Mouse (Mus musculus) lung, postnatal 4 days (tissue): Measurements from ENCODE around the gene Wfdc15b.
"Not testable (repeated sequence)": the region's sequence is repeated elsewhere in the genome, so short reads cannot be mapped to it uniquely, and the experiment has no call there.

Source experiments
- DNase-seq, 2 experiments: peaks; one replicate each; pipeline ENCODE4 v3.0.0; 2021

Wfdc15b gene

DNA sequence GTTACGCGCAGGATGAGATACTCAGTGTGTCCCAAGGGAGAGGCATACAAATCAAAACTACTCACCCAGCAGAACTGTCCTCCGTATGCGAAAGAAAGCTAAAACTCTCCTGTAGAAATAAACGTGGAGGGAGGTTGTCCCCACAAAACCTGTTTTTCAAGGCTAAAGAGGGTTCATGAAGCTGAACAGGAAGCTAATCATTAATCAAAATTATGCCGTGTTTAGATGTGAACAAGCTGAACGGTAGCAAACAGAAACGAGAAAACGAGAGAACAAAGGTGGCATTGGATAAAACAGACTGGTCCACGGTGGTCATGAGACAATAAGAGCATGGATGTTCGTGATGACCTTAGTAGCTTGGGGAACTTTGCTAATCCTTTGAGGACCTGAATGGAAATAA lies at the start of gene Wfdc15b:
Gene Wfdc15b (minus strand): TSS at position 139 of the 400 bp plus-strand sequence.
- DNase-seq, result no peak

DNA sequence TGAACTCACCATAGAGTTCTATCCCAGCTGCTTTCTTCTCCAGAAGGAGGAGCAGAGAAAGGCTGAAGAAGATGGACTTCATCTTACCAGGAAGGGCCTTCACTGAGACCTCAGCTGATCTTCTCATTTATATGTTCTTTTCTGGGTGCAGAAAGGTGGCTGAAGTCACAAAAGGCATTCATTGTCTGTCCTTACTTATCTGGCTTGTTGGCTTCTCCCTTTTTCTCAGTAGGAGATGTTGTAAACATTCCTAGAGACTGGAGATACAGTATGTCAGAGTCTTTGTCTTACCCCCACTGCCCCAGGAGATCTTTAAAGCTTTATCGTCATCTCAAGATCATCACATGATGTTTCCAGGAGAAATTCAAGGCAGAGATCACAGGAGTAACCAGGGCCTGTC lies 35.1 kb upstream of the Wfdc15b start, which contains the start of gene Svs3b:
Gene Svs3b (minus strand): TSS at position 101 of the 400 bp plus-strand sequence.
- not testable (repeated sequence) for DNase-seq

DNA sequence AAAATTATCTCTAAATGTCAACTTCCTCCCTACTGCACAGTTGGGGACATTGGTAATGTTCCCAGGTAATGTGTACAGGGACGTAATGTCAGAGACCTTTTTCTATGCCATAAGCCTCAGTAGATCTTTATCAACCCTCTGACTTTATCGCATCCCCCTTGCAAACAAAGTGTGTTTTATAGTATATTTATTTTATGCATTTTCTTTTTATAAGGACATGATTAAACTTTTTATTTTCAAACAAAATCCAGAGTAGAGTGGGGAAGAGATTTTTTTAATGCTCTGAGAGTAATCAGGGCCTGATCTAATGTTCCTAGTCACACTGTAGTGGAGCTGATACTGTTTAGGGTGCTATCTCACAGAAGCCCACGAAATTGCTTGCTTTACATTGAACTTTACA lies 16.9 kb upstream of the Wfdc15b start, which contains the start of gene Svs2:
Gene Svs2 (minus strand): TSS at position 101 of the 400 bp plus-strand sequence.
- no peak for DNase-seq

DNA sequence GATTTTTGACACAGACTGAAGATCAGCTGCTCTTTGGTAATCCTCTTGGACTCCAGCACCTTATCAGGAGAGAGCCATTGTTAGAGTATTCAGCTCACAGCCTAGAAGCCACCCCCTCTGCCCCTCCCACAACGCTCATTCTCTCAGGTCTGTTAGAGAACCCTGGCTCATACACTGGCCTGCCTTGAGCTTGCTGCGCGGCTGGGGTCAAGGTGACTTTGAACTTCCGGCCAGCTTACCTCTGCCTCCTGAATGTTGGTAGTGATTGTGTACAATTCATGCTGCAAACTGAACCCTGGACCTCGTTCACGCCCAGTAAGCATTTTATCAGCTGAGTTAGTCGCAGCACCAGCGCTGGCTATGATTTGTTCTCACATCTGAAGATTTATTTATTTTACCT lies 11.2 kb upstream of the Wfdc15b start:
- DNase-seq, result no peak

DNA sequence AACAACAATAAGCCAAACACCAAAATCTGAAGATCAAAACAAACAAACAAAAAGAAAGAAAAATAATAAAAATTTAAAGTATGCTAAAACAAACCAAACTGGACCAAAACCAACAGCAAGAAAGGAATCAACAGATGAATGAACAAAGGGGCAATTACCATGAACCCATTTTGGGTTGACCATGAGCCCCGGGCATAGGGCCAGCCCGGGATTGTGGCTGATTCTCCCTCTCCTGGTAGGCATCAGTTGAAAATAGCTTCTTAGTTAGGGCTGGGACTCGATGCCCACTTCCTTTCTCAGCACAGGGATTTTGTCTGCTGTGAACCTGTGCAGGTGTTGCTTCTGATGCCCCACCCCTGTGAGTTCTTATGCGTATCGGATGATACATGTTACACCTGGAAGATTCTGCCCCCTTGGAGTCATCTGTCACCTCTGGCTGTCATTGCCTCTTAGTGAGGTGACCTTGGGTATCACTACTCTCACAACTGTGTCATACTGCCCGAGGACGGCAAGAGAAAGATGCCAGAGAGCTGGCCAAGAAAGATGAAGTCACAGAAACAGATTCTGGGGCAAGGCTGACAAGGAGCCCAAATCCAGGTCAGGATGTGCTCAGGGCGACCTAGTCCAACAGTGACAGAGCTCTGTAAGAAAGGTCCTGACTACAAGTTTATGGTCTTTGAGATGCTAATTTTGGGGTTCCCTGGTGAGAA lies 7.1 kb upstream of the Wfdc15b start:
- DNase-seq, result no peak

DNA sequence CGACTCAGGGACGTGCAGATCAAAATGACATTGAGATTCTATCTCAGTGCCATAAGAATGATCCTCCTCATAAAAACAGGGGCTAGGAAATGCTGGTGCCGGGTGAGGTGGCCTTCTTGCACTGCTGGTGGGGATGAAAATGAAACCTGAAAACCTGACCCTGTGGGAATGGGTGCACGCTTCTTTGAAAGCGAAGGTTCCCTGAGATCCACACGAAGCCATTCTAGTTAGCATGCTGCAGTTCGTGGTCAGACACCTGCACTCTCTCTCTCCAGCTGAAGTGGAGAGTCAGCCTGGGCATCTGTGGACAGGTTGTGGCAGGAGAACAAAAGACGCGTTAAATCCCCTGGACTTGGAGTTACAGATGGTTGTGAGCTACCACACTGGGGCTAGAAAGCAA lies 2.2 kb downstream of the Wfdc15b start:
- no peak for DNase-seq

DNA sequence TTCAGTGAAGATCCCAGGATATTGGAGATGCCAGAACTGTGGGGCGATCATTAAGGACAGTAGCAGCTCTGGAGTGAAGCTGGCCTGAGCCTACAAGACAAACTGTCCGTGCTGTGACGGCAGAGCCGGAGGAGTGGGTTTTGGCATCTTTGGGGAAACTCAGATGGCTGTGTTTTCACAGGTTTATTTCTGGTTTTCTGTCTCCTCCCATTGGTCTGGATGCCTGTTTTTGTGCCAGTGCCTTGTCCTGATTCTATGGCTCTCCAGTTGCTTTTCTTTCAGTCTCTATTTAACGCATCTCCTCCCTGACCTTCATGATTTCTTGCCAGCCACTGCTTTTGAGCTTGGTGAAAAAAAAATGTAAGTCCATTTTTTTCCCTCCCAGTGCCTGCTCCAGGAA lies 8.7 kb downstream of the Wfdc15b start:
- no peak for DNase-seq

DNA sequence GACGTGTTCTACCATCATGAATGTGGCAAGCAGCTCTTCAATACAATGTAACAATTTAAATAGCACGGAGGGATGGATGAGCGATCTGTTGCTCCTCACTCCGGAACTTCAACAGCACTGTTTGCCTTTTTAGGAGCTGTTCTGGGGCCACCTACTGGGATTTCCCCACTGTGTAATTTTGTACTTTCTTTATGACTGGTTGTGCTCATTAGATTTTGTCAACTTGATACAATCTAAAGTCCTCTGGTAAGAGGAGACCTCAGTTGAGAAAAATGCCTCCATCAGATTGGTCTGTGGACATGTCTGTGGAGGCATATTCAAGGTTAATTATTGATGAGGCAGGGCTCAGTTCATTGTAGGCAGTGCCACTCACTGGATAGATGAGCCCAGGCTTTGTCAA lies 10.6 kb downstream of the Wfdc15b start:
- no peak for DNase-seq

DNA sequence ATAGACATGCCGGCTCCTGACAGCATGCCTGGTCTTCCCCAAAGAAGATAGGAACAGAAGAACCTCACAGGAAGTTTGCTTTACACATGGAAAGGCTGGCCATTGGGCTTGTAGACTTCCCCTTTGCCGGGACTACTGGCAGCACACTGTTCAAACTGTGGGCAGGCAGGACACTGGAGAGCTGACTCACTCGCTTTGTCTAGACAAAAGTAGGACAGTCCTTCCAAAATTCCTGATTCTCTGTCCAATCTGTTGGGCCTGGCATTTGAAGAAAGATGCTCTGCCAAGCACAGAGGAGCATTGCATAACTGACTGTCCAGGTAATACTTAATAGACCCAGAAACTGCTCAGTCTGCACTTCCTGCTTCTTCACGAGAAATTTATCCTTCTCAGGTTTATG lies 14.8 kb downstream of the Wfdc15b start:
- DNase-seq, result no peak

DNA sequence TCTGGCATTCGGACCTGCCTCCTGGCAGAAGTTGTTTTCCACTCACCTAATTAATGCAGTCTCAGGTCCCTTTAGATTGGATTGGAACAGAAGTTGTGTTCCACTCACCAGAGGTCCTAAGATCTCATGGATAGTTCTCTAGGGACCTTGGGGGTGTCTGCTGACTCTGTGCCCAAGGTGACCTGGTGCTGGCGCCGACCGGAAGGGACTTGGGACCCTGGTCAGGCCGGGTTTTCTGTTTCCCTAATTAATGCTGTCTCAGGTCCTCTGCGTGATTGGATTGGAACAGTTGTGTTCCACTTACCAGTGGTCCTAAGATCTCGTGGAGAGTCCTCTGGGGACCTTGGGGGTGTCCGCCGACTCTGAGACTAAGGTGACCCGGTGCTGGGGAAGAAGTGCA lies 15.4 kb downstream of the Wfdc15b start:
- DNase-seq, result not testable (repeated sequence)

DNA sequence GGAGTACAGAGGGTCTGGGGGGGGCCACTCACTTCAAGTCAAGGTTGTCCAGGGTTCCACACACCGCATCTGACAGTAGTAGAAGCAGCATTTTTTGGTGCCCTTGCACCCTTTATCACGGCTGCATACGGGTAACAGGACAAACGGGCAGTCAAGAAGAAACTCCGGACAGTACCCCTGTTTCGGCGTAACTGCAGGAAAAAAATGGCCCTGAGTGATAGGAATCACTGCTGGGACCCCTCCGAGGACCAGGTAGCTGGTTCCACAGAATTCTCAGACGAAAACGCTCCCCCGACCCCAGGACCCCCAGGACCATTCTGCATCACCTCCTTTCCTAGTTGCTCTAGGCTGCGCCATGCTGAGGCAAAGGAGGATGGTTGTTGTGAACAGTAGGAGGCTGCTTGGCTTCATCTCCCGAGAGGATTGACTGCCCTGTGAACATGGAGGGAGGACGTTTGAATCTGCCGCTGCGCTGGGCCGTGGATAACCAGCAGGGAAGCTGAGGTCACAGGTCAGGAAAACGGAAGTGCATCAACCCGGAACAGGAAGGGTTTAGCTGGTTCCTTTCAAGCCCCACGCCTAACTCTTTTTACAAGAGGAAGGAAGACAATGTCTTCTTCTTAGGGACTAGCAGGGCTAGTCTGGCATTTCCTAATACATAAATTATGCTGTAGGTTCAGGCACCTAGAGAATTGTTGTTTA lies 21.7 kb downstream of the Wfdc15b start, which contains the start of gene Wfdc15a:
Gene Wfdc15a (minus strand): TSS at position 505 of the 702 bp plus-strand sequence.
- DNase-seq, result no peak

DNA sequence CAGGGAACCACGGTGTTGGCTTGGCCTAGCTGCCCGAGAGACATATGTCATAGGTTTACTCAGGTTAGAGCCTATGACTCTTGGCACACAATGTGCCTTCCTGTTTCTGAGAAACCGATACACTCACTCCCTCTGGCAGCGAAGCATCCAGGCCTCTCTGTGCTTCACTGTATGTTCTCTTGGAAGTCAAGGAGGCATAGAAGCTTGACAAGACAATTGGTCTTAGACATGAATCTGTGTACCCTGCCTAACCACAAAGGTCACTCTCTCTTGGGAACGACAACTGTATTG lies 24.8 kb downstream of the Wfdc15b start:
- DNase-seq, result no peak

DNA sequence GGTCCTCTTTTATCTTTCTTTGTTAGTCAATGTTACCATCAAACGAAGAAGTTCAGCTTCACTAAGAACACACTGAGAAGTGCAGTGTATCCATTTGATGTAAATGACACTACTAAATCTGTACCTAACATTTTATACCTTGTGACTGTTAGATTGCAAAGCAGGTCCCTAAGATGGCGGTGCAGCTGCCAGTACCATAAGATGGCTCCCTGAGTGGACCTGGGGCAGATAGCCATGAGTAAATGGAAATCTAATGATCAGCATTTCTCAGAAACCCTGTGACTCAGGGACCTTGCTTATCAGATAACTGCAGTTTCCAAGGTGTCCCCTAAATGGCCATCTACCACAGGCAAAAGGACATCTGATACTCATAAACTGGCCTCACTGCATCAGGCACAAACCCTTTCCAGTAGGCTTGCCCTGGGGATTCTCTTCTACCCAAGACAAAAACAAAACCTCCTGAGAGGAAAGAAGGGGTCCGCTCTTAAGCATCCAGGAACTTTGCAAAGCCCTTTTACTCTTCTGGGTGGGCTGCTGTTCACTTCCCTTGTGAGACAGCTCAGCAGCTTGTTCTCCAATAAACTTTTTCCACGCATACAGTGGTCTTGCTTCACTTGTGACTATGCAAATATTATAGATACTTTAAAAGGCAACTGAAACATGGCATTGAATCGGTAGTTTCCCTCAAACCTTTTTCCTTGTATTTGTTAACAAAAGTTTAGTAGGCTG lies 25.3 kb downstream of the Wfdc15b start:
- no peak for DNase-seq

DNA sequence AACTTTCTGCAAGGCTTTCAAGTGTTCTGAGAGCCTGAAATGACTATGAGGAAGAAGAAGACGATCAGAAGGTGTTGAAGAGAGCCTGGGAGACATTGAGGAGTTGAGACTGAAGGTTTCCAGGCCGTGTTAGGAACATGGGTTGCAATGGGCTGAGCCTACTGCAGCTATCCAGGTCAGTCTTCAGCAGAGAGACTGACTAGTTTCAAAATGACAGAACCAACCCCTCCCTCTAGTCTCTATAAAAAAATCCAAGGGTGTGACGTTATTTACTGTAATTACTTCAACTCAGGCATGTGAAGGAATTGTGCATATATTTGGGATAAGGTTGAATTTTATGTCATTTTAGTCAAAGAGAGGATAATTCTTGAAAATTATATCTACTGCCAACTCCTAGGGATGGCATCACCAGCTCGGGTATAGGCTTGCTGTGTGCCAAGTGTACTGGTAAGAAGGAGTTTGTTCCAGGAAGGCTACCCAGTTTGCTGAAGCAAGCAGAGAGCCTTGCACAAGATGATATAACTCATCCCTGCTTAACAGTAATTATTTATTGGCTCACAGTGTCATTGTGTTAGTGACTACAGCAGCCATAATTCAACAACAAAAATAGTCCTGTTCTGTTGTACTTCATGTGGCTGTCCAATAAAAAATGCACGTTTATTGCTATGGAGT lies 26.4 kb downstream of the Wfdc15b start:
- no peak for DNase-seq

DNA sequence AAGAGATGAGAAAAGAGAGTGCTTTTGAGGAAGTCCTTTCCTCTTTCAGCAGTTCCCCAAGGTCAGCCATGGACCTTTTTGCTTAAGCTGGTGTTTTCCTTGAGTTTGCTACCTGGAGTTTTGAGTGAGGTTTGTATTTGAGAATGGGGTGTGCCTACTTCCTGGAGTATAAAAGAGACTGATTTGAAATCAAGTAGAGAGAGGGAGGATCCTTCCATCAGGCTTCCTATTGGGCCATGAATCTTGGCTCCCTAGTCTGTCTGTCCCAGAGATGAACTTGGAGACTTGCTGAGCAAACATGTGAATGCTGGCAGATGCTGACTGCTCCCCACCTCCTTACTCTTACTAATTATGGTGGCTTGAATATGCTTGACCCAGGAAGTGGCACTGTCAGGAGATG lies 29.2 kb downstream of the Wfdc15b start:
- DNase-seq, result no peak

DNA sequence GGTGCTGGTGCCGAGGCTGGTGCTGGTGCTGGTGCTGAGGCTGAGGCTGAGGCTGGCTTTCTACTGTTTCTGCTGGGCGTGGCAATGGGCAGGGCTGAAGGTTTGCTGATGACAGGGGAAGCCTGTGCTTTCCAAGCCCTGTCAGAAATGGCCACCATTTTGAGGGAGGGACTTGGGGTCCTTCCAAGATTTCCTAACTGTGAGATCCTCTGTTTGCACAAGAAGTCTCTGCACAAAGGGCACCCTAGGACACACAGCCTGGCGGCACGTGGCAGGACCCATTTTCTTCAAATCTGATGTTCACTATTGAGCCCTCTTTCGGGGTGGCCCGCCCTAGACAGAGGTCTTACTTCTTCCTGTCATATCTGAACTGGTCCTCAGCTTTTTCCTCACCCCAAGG lies 30.9 kb downstream of the Wfdc15b start, which contains the start of gene Wfdc12:
Gene Wfdc12 (minus strand): TSS at position 33 of the 400 bp plus-strand sequence.
- no peak for DNase-seq

DNA sequence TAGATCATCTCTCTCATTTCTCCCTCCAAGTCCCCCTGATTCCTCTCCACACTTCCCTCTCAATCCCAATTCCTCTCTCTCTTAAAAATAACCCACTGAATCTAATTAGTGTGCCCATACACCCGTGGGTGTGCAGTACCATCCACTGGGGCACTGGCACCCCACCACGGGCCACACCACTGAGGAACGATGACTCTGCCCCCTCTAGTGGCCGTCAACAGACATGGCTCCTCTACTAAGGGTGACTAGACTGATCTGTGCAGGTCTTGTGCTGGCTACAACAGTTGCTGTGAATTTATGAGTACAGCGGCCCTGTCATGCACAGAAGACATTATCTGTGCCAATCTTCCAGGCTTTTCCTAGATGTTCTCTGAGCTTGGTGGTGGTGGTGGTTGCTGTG lies 32.7 kb downstream of the Wfdc15b start:
- no peak for DNase-seq

DNA sequence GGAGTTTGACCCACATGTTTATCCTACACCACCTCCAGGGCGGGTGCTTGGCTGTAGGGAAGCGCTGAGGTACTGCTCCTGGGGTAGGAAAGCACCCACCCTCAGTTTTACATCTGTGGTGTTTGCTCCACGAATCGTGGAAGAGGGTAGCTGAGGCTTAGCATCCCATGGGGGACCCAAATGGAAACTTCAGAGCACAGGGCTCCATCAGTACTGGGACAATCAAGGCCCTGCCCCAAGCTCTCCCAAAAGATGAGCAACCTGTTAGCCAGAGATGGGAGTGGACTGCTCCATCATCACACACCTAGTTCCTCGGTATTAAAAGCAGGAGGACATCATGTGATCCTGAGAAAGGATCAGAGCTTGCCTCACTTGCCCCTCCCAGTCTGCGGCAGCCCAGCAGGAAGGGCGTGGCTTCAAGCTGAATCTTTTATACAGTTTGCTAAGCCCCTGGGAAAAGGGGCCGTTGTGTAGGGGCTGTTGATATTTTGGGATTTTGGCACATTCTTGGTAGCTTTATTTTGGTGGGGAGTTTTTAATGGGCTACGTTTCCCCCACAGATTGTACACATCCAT lies 37.2 kb downstream of the Wfdc15b start:
- DNase-seq, result no peak

DNA sequence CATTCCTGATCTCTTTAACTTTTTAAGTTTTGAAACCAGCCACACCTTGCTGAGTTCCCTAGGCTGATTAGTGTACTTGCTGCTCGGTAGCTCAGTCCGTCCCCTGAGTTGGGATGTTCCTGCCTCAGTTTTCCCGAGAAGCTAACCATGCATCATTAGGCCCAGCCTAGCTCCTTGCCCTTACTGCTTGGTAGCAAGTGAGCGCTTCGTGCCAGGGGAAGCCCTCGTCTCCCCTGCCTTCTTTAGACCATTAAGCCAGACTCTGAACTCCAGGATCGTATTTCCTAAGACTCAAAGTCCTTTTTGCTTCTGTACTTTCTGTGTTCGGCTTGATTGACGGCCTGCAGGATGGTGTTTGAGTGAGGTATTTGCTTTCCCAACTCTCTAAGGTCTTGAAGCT lies 38.1 kb downstream of the Wfdc15b start:
- DNase-seq, result no peak

DNA sequence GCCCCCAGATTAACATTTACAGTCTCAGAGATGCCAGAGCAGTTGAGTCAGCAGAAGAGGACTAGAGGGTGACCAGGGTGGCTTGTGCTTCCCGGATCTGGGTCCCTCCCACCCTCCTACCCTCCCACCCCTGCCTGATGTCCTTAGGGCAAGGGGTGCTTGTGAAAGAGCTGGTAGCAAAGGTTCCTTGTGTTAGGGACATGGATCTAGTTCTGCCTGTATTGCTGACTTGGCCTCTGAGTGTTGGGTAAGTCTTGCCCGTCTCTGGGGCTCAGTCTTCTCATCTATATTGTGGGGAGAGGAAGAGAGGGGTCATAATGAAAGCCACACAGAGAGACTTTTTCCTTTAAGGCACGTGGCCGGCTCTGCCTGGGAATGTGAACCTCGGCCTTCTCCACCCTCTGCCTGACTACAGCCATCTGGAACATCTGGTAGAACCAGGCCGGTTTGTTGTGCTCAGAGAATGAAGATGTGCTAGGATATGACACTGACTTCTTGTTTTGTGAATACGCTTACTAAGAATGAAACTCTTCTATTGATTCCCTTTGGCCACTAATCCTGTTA lies 38.7 kb downstream of the Wfdc15b start, which contains the start of gene Wfdc5:
Gene Wfdc5 (minus strand): TSS at position 51 of the 564 bp plus-strand sequence.
- no peak for DNase-seq

DNA sequence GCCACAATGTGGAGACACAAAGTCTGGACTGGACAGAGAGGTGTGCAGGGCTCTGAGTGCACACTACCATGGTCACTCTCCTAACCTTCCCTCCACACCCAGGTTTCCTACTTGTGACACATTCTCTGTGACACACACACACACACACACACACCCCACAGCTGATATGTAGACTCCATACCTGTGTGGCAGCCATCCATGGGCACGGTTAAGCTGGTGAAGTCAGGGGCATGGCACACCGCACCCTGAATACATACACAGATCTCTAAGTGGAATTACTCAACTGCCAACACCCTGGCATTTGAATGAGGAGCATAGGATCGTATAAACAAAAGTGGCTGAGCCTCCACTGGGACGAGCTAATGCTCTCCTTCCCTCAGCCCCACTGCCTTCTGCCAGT lies 40.7 kb downstream of the Wfdc15b start:
- DNase-seq, result peak in 1 of 2 experiments; percentile 54

DNA sequence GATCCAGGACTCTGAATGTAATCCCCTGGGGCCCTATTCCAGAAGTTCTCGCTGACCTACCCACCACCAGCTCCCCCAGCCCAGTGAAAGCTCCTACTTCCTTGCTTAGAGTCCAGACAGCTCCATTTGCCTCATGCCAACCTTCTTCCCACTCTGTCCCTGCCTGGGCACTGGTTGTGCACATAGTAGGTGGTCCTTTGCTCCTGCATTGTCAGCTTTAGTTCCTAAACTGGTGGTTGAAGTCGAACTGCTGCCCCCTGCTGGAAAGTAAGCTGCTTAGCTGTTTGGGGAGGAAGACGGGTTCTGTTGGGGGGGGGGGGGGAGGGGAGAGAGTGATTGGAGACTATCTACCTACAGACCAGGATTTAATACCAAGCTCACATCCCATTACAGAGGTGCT lies 41.3 kb downstream of the Wfdc15b start:
- DNase-seq, result peak in 1 of 2 experiments; percentile 44
